Comparison of ENCODE assay signal across 8 mouse cellular contexts in the genomic region with DNA sequence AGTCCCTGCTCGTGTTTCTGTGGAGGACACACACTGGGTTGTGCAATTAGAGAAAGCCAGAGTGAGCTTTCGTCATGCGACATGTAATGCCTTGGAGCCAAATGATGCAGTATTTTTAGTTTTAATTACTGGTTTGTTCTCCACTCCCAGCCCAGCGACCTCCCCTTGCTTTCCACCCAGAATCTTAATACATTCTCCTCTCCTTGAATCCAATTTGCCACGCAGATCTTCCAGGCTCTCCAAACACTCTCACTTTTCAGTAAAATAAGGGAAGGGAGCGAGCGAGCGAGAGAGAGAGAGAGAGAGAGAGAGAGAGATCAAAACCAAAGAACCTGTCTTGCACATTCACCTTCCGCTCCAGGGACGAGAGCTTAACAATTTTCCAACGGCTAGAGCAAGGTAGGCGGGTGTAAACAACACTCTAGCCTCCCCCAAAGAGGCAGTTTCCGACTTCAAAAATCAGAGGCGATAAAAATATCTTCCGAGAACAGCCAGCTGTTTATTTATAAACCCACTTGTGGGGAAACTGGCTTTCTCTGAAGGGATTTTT. TPM values are rescaled to one million over a fixed set of nuclear protein-coding genes. Genes with fewer than 3 reads are reported as not detected.
DNase-seq lines count a peak whose midpoint lies in the region; ATAC-seq and TF ChIP-seq lines count a peak whose summit lies in the region.

No protein-coding gene starts in this region.

- H3K9me3 ChIP-seq in limb, embryonic 10.5 days (replicated peaks), result no peaks in the 10 kb centered on the region
- no peaks in the 10 kb centered on the region for H3K9me3 ChIP-seq in midbrain, embryonic 13.5 days

- H3K36me3 ChIP-seq in kidney, adult 2 months (ENCODE audit: control insufficient read depth, insufficient read depth, low read length), result no peaks in the 10 kb centered on the region
- no peaks in the 10 kb centered on the region; the same call in 1 of the 2 replicates for H3K36me3 ChIP-seq in limb, embryonic 10.5 days
- H3K36me3 ChIP-seq in midbrain, embryonic 13.5 days, result peaks cover 3% of the 10 kb centered on the region; the same call in 1 of the 2 replicates

- H3K9ac ChIP-seq in midbrain, embryonic 13.5 days (replicated peaks), result peak overlapping the region; percentile 60

- peak overlapping the region; percentile 37; the same call in 1 of the 2 replicates for H3K27ac ChIP-seq in kidney, adult 2 months (ENCODE audit: insufficient read depth, low read depth, low read length)
- H3K27ac ChIP-seq in brown adipose tissue, adult 24 weeks (replicated peaks; ENCODE audit: low read depth, low read length), result peak overlapping the region; percentile 68
- peak overlapping the region; percentile 90 for H3K27ac ChIP-seq in limb, embryonic 10.5 days
- H3K27ac ChIP-seq in midbrain, embryonic 13.5 days, result peak overlapping the region; percentile 98

- H3K27me3 ChIP-seq in kidney, adult 2 months (replicated peaks; ENCODE audit: control insufficient read depth, insufficient read depth, low read length), result no peaks in the 10 kb centered on the region
- no peaks in the 10 kb centered on the region; the same call in 1 of the 2 replicates for H3K27me3 ChIP-seq in limb, embryonic 10.5 days (ENCODE audit: low read depth, poor library complexity, severe bottlenecking)
- no peaks in the 10 kb centered on the region for H3K27me3 ChIP-seq in midbrain, embryonic 13.5 days

- no peak for TF ChIP-seq CTCF in kidney, adult 2 months (conservative IDR thresholded peaks at IDR 0.05; ENCODE audit: insufficient read depth, insufficient read length, low read depth, low read length)

- H3K4me1 ChIP-seq in kidney, adult 2 months (ENCODE audit: control insufficient read depth, insufficient read depth, low read length), result peaks cover 7% of the 10 kb centered on the region; the same call in 1 of the 2 replicates
- no peaks in the 10 kb centered on the region for H3K4me1 ChIP-seq in brown adipose tissue, adult 24 weeks (ENCODE audit: control insufficient read depth, insufficient read depth, insufficient read length, low read length)
- peaks cover 47% of the 10 kb centered on the region for H3K4me1 ChIP-seq in limb, embryonic 10.5 days
- peaks cover 35% of the 10 kb centered on the region for H3K4me1 ChIP-seq in midbrain, embryonic 13.5 days (replicated peaks)

- H3K4me3 ChIP-seq in kidney, adult 2 months (ENCODE audit: insufficient read depth, low read depth, low read length), result peak overlapping the region; percentile 55; the same call in 1 of the 2 replicates
- H3K4me3 ChIP-seq in brown adipose tissue, adult 24 weeks (ENCODE audit: insufficient read depth, low read depth, low read length), result peak overlapping the region; percentile 45
- H3K4me3 ChIP-seq in limb, embryonic 10.5 days, result peak overlapping the region; percentile 46
- H3K4me3 ChIP-seq in midbrain, embryonic 13.5 days (replicated peaks), result peak overlapping the region; percentile 30

- DNase-seq in kidney, adult 2 months, result peak; percentile 29
- DNase-seq in kidney, postnatal 25 days, result no peak
- DNase-seq in limb, embryonic 10.5 days (ENCODE audit: low spot score), result no peak
- no peak for DNase-seq in ovary, adult 18-20 months (ENCODE audit: low spot score)
- DNase-seq in urinary bladder, postnatal 14 days (ENCODE audit: low spot score), result no peak

- ATAC-seq in hematopoietic stem cell, adult 5-6 weeks (replicated peaks in 1 of 2; ENCODE audit: insufficient read depth in 1 of 2, low FRiP score in 2 of 2, low TSS enrichment in 1 of 2, low read depth in 1 of 2, poor library complexity in 2 of 2, severe bottlenecking in 2 of 2), result peak; percentile 6 to 15; a peak in 2 of 4 replicates
- ATAC-seq in midbrain, embryonic 13.5 days, result no peak

- no peak for TF ChIP-seq POLR2A in kidney, adult 2 months (IDR thresholded peaks at IDR 0.05; ENCODE audit: low read depth, low read length)

- peak overlapping the region; percentile 53 for H3K4me2 ChIP-seq in midbrain, embryonic 13.5 days (replicated peaks)

- WGBS in kidney, adult 2 months, result 19% methylated on average over 15 of the region's 15 CpGs
- 28% methylated on average over 15 of the region's 15 CpGs for WGBS in limb, embryonic 10.5 days
- WGBS in midbrain, embryonic 13.5 days, result 24% methylated on average over 15 of the region's 15 CpGs

RNA-seq across cellular contexts. Expression of gene Mgst2, which starts 40.6 kb away (rescaled TPM):
- 0.11 and 0.55 TPM in 2 replicates for polyA plus RNA-seq in kidney, adult 2 months (2012; rRNA removed)
- polyA plus RNA-seq in brown adipose tissue, adult 24 weeks (2012; ENCODE audit: insufficient read depth, insufficient read length, missing spikeins), result 40.0 and 46.7 TPM in 2 replicates
- total RNA-seq in hematopoietic stem cell, adult 5-6 weeks (2017), result 10.5 and 27.9 TPM in 2 replicates
- 0.35 and 0.43 TPM in 2 replicates for polyA plus RNA-seq in limb, embryonic 10.5 days (2016; fragmentation: Nextera tagmentation; extraction: Ambion mirVana)
- polyA plus RNA-seq in midbrain, embryonic 13.5 days (2015; fragmentation: Nextera tagmentation; extraction: Ambion mirVana), result 0.44 and 1.1 TPM in 2 replicates

Comparison
In these comparisons a context has a peak if more than half of its experiments do, and no peak if none do; other contexts are left out.
1. H3K27ac ChIP-seq: peak in every context shown above with its lines; median percentile 98 in midbrain, embryonic 13.5 days; 90 in limb, embryonic 10.5 days; 68 in brown adipose tissue, adult 24 weeks; 37 in kidney, adult 2 months.
2. RNA of gene Mgst2, which starts 40.6 kb away (polyA plus RNA-seq): 40.0 to 46.7 TPM in brown adipose tissue, adult 24 weeks; 0.11 to 0.55 TPM in kidney, adult 2 months, 0.44 to 1.1 TPM in midbrain, embryonic 13.5 days and 0.35 to 0.43 TPM in limb, embryonic 10.5 days; every median in the first group is over 10 times any median in the second.
3. Peak in every context shown above with its lines, with median percentiles within 50 percentile points of each other: H3K4me3 ChIP-seq.